In the genomic region with DNA sequence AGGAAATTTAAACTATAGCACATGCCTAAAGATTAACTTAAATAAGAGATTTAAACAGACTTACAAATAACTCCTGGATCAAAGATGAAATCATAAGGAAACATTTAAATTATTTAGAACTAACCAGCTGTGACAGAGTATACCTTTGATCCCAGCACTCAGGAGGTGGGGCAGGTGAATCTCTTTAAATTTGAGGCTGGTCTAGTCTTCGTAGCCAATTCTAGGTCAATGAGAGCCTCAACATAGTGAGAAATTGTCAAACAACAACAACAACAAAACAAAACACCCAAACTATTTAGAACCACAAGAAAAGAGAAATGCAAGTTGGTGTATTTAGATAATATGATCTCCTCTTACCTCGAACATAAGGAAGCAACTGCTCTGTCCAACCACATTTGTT, we compare ENCODE assay signal across 10 mouse cellular contexts. TPM values are rescaled to one million over a fixed set of nuclear protein-coding genes. Genes with fewer than 3 reads are reported as not detected.
DNase-seq lines count a peak whose midpoint lies in the region; ATAC-seq lines count a peak whose summit lies in the region.
"Had no signal": no experiment of that assay in that cellular context is flagged by ENCODE, and none has a peak within 500 bp of the region (broad histone marks: within the 10 kb centered on the region; RNA-seq: fewer than 3 reads in every experiment).

A gene (minus strand): TSS at position 101 of the 400 bp plus-strand sequence.

- H3K9ac ChIP-seq in forebrain, embryonic 16.5 days (replicated peaks; ENCODE audit: low read depth, low read length), result no peak within 1 kb of the TSS
- no peak within 1 kb of the TSS for H3K9ac ChIP-seq in forebrain, embryonic 11.5 days (ENCODE audit: low read length)
- no peak within 1 kb of the TSS for H3K9ac ChIP-seq in midbrain, embryonic 13.5 days (replicated peaks)
- no peak within 1 kb of the TSS for H3K9ac ChIP-seq in midbrain, embryonic 11.5 days (ENCODE audit: low read length)
- no peak within 1 kb of the TSS for H3K9ac ChIP-seq in stomach, embryonic 15.5 days
- H3K9ac ChIP-seq: neural tube, embryonic 12.5 days had no signal

- no peak for ATAC-seq in forebrain, embryonic 16.5 days
- no peak for ATAC-seq in forebrain, embryonic 11.5 days (replicated peaks; ENCODE audit: low FRiP score)
- no peak for ATAC-seq in midbrain, embryonic 13.5 days
- no peak for ATAC-seq in midbrain, embryonic 11.5 days (ENCODE audit: low FRiP score)
- ATAC-seq in stomach, embryonic 15.5 days (ENCODE audit: insufficient read depth, low FRiP score, low read depth), result no peak

- DNase-seq in forebrain, embryonic 11.5 days (ENCODE audit: low spot score), result no peak
- no peak for DNase-seq in midbrain, embryonic 11.5 days (ENCODE audit: low spot score, missing footprints)
- no peak for DNase-seq in large intestine, adult 2 months (ENCODE audit: low read depth, low spot score)
- no peak for DNase-seq in ovary, postnatal 10 days (ENCODE audit: low spot score)
- DNase-seq in right cerebral cortex, adult 2 months (ENCODE audit: low spot score in 2 of 2), result no peak
- DNase-seq: cerebellum, adult 18-20 months had no signal

- H3K36me3 ChIP-seq in forebrain, embryonic 16.5 days (ENCODE audit: control insufficient read depth, insufficient read depth), result no peaks in the 10 kb centered on the region
- no peaks in the 10 kb centered on the region for H3K36me3 ChIP-seq in forebrain, embryonic 11.5 days (ENCODE audit: control insufficient read depth, insufficient read depth, low read length)
- H3K36me3 ChIP-seq in midbrain, embryonic 13.5 days, result no peaks in the 10 kb centered on the region
- no peaks in the 10 kb centered on the region for H3K36me3 ChIP-seq in midbrain, embryonic 11.5 days (ENCODE audit: control insufficient read depth, insufficient read depth, low read length)
- no peaks in the 10 kb centered on the region for H3K36me3 ChIP-seq in stomach, embryonic 15.5 days
- H3K36me3 ChIP-seq: neural tube, embryonic 12.5 days had no signal

- no peaks in the 10 kb centered on the region for H3K4me1 ChIP-seq in forebrain, embryonic 16.5 days (replicated peaks; ENCODE audit: control insufficient read depth, insufficient read depth, low read length)
- H3K4me1 ChIP-seq in forebrain, embryonic 11.5 days (replicated peaks; ENCODE audit: control insufficient read depth, insufficient read depth, low read length), result no peaks in the 10 kb centered on the region
- no peaks in the 10 kb centered on the region for H3K4me1 ChIP-seq in midbrain, embryonic 13.5 days (replicated peaks)
- no peaks in the 10 kb centered on the region for H3K4me1 ChIP-seq in midbrain, embryonic 11.5 days (ENCODE audit: control insufficient read depth, insufficient read depth, low read length)
- no peaks in the 10 kb centered on the region for H3K4me1 ChIP-seq in stomach, embryonic 15.5 days
- H3K4me1 ChIP-seq: neural tube, embryonic 12.5 days had no signal

- 0 out of 2 replicates have a peak, but pooled peaks cover 2% of the 10 kb centered on the region for H3K27me3 ChIP-seq in forebrain, embryonic 16.5 days (replicated peaks; ENCODE audit: control insufficient read depth, insufficient read depth, low read length)
- H3K27me3 ChIP-seq in forebrain, embryonic 11.5 days (ENCODE audit: control insufficient read depth, insufficient read depth, low read length), result no peaks in the 10 kb centered on the region; the same call in 1 of the 2 replicates
- no peaks in the 10 kb centered on the region for H3K27me3 ChIP-seq in midbrain, embryonic 13.5 days
- H3K27me3 ChIP-seq in midbrain, embryonic 11.5 days (ENCODE audit: control insufficient read depth, insufficient read depth, low read length), result no peaks in the 10 kb centered on the region
- no peaks in the 10 kb centered on the region for H3K27me3 ChIP-seq in stomach, embryonic 15.5 days (replicated peaks)
- H3K27me3 ChIP-seq: neural tube, embryonic 12.5 days had no signal

- H3K27ac ChIP-seq in forebrain, embryonic 16.5 days (ENCODE audit: low read length), result no peak within 1 kb of the TSS
- H3K27ac ChIP-seq in forebrain, embryonic 11.5 days (ENCODE audit: low read depth, low read length), result no peak within 1 kb of the TSS
- no peak within 1 kb of the TSS for H3K27ac ChIP-seq in midbrain, embryonic 13.5 days
- H3K27ac ChIP-seq in midbrain, embryonic 11.5 days (ENCODE audit: low read depth, low read length), result no peak within 1 kb of the TSS
- H3K27ac ChIP-seq in stomach, embryonic 15.5 days, result no peak within 1 kb of the TSS
- H3K27ac ChIP-seq: neural tube, embryonic 12.5 days had no signal

- H3K4me3 ChIP-seq in forebrain, embryonic 16.5 days (replicated peaks; ENCODE audit: low read length), result no peak within 1 kb of the TSS
- H3K4me3 ChIP-seq in forebrain, embryonic 11.5 days (ENCODE audit: low read depth, low read length), result no peak within 1 kb of the TSS
- H3K4me3 ChIP-seq in midbrain, embryonic 13.5 days (replicated peaks), result no peak within 1 kb of the TSS
- no peak within 1 kb of the TSS for H3K4me3 ChIP-seq in midbrain, embryonic 11.5 days (ENCODE audit: low read depth, low read length)
- H3K4me3 ChIP-seq in stomach, embryonic 15.5 days (replicated peaks), result no peak within 1 kb of the TSS
- H3K4me3 ChIP-seq: neural tube, embryonic 12.5 days had no signal

- WGBS in forebrain, embryonic 16.5 days, result 86% methylated on average over 2 of the region's 2 CpGs
- whole genome bisulfite sequencing in forebrain, embryonic 11.5 days, result 86% methylated on average over 2 of the region's 2 CpGs
- 89% methylated on average over 2 of the region's 2 CpGs for WGBS in midbrain, embryonic 13.5 days
- 83% methylated on average over 2 of the region's 2 CpGs for WGBS in midbrain, embryonic 11.5 days
- 68% methylated on average over 2 of the region's 2 CpGs for WGBS in large intestine, adult 2 months
- WGBS in stomach, embryonic 15.5 days, result 78% methylated on average over 2 of the region's 2 CpGs

- H3K4me2 ChIP-seq in forebrain, embryonic 16.5 days (ENCODE audit: low read length), result no peak within 1 kb of the TSS
- H3K4me2 ChIP-seq in forebrain, embryonic 11.5 days (ENCODE audit: low read depth, low read length, severe bottlenecking), result no peak within 1 kb of the TSS
- no peak within 1 kb of the TSS for H3K4me2 ChIP-seq in midbrain, embryonic 13.5 days (replicated peaks)
- no peak within 1 kb of the TSS for H3K4me2 ChIP-seq in midbrain, embryonic 11.5 days
- no peak within 1 kb of the TSS for H3K4me2 ChIP-seq in stomach, embryonic 15.5 days
- H3K4me2 ChIP-seq: neural tube, embryonic 12.5 days had no signal

- H3K9me3 ChIP-seq in forebrain, embryonic 16.5 days (ENCODE audit: control insufficient read depth, low read length), result no peaks in the 10 kb centered on the region
- H3K9me3 ChIP-seq in forebrain, embryonic 11.5 days (ENCODE audit: control insufficient read depth, low read length), result no peaks in the 10 kb centered on the region
- H3K9me3 ChIP-seq in midbrain, embryonic 13.5 days, result no peaks in the 10 kb centered on the region
- no peaks in the 10 kb centered on the region; the same call in 1 of the 2 replicates for H3K9me3 ChIP-seq in midbrain, embryonic 11.5 days (ENCODE audit: control insufficient read depth, low read length)
- no peaks in the 10 kb centered on the region for H3K9me3 ChIP-seq in stomach, embryonic 15.5 days
- H3K9me3 ChIP-seq: neural tube, embryonic 12.5 days had no signal

RNA-seq across cellular contexts. Expression of the gene that starts here (rescaled TPM):
- polyA plus RNA-seq in forebrain, embryonic 16.5 days (2015; fragmentation: Nextera tagmentation; extraction: Ambion mirVana), result 16.6 and 20.9 TPM in 2 replicates
- 5.9 and 6.9 TPM in 2 replicates for polyA plus RNA-seq in forebrain, embryonic 11.5 days (2014; fragmentation: Nextera tagmentation; extraction: Ambion mirVana)
- 11.3 and 13.0 TPM in 2 replicates for polyA plus RNA-seq in midbrain, embryonic 13.5 days (2015; fragmentation: Nextera tagmentation; extraction: Ambion mirVana)
- polyA plus RNA-seq in midbrain, embryonic 11.5 days (2014; fragmentation: Nextera tagmentation; extraction: Ambion mirVana), result 6.7 and 6.8 TPM in 2 replicates
- polyA plus RNA-seq in large intestine, adult 2 months (2012; rRNA removed), result 29.1 and 65.2 TPM in 2 replicates
- polyA plus RNA-seq in stomach, embryonic 15.5 days (2015; fragmentation: Nextera tagmentation; extraction: Ambion mirVana), result 42.3 and 45.5 TPM in 2 replicates
